Mouse (Mus musculus): ENCODE measurements around the gene Olfr104-ps. TPM values are rescaled to one million over a fixed set of nuclear protein-coding genes. Genes with fewer than 3 reads are reported as not detected.

The Olfr104-ps gene
- polyA plus RNA-seq (2012; rRNA removed; ENCODE audit: low replicate concordance): not detected in 2 replicates

DNA sequence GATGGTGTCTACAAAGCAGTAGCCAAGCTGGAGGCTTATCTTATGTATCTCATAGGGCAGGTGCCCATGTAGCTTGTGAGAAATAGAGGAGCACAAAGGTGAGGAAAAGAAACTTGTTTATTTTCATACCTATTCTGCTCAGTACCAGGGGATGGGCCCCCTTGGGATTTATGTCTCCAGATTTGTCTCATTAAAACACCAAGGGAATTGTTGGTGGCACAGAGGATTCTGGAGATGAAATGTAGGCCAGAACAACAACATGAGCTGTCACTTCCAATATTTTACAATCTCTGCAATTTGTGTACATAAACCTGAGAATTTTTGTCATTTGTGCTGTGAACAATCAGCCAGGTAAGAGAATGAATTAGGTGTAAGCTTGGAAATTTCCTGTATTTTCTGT, at the start of gene Olfr104-ps:
Gene Olfr104-ps, plus strand, starts transcription at position 301 of the 400 bp plus-strand sequence.

DNA sequence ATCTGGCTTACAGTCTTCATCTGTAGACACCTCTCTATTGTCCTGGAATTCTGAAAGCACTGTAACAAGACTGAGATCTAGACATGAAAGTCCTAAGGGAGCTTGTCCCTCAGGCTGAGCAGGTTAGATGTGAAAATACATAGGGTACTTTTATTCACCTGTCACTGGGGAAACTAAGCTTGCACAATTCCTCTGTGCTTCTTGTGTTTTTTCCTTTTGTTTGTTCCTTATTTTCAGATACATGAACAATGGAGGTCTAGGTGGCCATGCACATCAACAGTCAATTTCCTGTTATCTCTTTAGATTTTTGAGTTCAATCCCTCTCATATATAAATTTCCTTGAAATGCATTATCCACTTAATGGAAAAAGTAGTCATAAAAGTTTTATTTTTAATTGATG, 42.4 kb upstream of the Olfr104-ps start, which contains the start of gene Olfr102:
Gene Olfr102, minus strand, starts transcription at position 101 of the 400 bp plus-strand sequence.

DNA sequence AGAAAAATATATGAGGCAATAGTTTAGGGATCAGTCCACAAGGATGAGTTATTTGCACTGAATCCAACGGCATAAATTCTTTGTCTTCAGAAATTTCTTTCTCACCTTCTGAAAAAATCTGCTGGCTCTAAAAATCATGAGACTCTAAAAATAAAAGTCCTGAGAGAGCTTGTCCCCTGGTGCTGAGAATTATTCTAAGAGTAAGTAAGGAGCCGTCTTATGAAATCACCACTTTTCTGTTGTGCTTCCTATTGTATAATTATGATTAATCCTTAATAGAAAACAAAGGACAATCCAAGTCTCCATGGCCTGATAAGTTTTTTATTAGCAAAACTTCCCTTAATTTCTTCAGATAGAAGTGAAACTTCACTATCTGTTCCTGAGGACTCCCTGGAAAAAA, 19.8 kb upstream of the Olfr104-ps start, which contains the start of gene Olfr103:
Gene Olfr103, minus strand, starts transcription at position 101 of the 400 bp plus-strand sequence.

DNA sequence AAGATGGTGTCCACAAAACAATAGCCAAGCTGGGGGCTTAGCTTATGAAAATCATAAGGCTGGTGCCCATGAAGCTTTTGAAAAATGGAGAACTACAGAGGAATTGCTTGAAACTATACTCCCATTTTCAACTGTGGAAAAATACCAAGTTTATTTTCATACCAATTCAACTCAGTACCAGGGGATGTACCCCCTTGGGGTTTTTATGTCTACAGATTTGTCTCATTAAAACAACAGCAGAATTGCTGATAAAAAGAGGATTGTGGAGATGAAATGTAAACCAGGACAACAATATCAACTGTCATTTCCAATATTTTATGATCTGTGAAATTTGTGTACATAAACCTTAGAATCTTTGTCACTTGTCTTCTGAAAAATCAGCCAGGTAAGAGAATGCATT, 19.4 kb downstream of the Olfr104-ps start, which contains the start of gene Olfr105-ps:
Gene Olfr105-ps, plus strand, starts transcription at position 301 of the 400 bp plus-strand sequence.

DNA sequence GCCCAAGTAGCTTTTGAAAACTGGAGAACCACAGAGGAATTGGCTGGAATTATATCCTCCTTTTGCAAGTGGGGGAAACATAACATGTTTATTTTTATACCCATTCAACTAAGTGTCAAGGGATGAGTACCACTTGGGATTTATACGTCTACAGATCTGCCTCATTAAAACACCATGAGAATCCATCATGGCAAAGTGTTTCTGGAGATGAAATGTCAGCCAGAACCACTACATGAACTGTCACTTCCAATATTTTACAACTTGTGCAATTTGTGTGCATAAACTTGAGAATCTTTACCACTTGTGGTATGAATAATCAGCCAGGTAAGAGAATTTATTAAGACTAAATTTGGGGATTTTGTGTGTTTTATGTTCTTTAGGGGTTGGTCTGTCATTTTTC, 30.7 kb downstream of the Olfr104-ps start, which contains the start of gene Olfr106-ps:
Gene Olfr106-ps, plus strand, starts transcription at position 301 of the 400 bp plus-strand sequence.

DNA sequence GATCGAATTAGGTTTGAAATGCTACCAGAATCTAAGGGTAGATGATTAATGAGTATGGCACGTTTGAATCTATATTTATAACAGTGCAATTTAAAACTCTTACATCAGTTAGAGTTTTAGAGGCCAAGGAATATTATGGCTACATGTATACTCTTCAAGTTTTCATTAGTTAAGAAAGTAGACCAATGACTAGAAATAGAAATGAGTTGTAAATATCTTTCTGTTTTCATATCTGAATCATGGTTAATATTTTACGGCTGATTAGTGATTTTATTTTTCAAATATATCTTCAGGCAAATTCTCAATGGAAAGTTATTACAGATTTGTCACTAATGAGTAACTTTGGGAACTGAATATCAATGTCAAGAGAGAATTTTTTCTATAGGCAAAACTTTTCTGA, 39.5 kb downstream of the Olfr104-ps start, which contains the start of gene Olfr107:
Gene Olfr107, plus strand, starts transcription at position 301 of the 400 bp plus-strand sequence.

Other genes starting within 250 kb of the Olfr104-ps start
- not detected in 2 replicates for gene Olfr92, start 239.5 kb upstream of the Olfr104-ps start, polyA plus RNA-seq (2012; rRNA removed; ENCODE audit: low replicate concordance)
- not detected in 2 replicates for gene Olfr93, start 198.1 kb upstream of the Olfr104-ps start, polyA plus RNA-seq (2012; rRNA removed; ENCODE audit: low replicate concordance)
- 4.3 and 5.8 TPM in 2 replicates for gene Ubd, start 165.7 kb upstream of the Olfr104-ps start, polyA plus RNA-seq (2012; rRNA removed; ENCODE audit: low replicate concordance)
- gene Olfr94, start 158.6 kb upstream of the Olfr104-ps start, polyA plus RNA-seq (2012; rRNA removed; ENCODE audit: low replicate concordance): not detected in 2 replicates
- not detected in 2 replicates for gene Olfr95, start 146.5 kb upstream of the Olfr104-ps start, polyA plus RNA-seq (2012; rRNA removed; ENCODE audit: low replicate concordance)
- not detected in 2 replicates for gene Olfr96, start 139.4 kb upstream of the Olfr104-ps start, polyA plus RNA-seq (2012; rRNA removed; ENCODE audit: low replicate concordance)
- gene Olfr97, start 122.3 kb upstream of the Olfr104-ps start, polyA plus RNA-seq (2012; rRNA removed; ENCODE audit: low replicate concordance): not detected in 2 replicates
- gene Olfr98, start 95.8 kb upstream of the Olfr104-ps start, polyA plus RNA-seq (2012; rRNA removed; ENCODE audit: low replicate concordance): not detected in 2 replicates
- 16.8 and 24.2 TPM in 2 replicates for gene H2-M3, start 89.4 kb upstream of the Olfr104-ps start, polyA plus RNA-seq (2012; rRNA removed; ENCODE audit: low replicate concordance)
- gene Olfr99, start 76.1 kb upstream of the Olfr104-ps start, polyA plus RNA-seq (2012; rRNA removed; ENCODE audit: low replicate concordance): not detected in 2 replicates
- gene Olfr101, start 55.3 kb upstream of the Olfr104-ps start, polyA plus RNA-seq (2012; rRNA removed; ENCODE audit: low replicate concordance): not detected in 2 replicates
- not detected in 2 replicates for gene Olfr102, start 42.5 kb upstream of the Olfr104-ps start, polyA plus RNA-seq (2012; rRNA removed; ENCODE audit: low replicate concordance)
- not detected in 2 replicates for gene Olfr103, start 19.9 kb upstream of the Olfr104-ps start, polyA plus RNA-seq (2012; rRNA removed; ENCODE audit: low replicate concordance)
- not detected in 2 replicates for gene Olfr105-ps, start 19.5 kb downstream of the Olfr104-ps start, polyA plus RNA-seq (2012; rRNA removed; ENCODE audit: low replicate concordance)
- gene Olfr106-ps, start 30.8 kb downstream of the Olfr104-ps start, polyA plus RNA-seq (2012; rRNA removed; ENCODE audit: low replicate concordance): not detected in 2 replicates
- gene Olfr107, start 39.6 kb downstream of the Olfr104-ps start, polyA plus RNA-seq (2012; rRNA removed; ENCODE audit: low replicate concordance): not detected in 2 replicates
- gene Olfr108, start 85.9 kb downstream of the Olfr104-ps start, polyA plus RNA-seq (2012; rRNA removed; ENCODE audit: low replicate concordance): not detected in 2 replicates
- not detected in 2 replicates for gene Olfr109, start 99.3 kb downstream of the Olfr104-ps start, polyA plus RNA-seq (2012; rRNA removed; ENCODE audit: low replicate concordance)
- 13.9 and 17.2 TPM in 2 replicates for gene H2-M2, start 124.0 kb downstream of the Olfr104-ps start, polyA plus RNA-seq (2012; rRNA removed; ENCODE audit: low replicate concordance)
- gene Olfr110, start 132.9 kb downstream of the Olfr104-ps start, polyA plus RNA-seq (2012; rRNA removed; ENCODE audit: low replicate concordance): 0.19 and 0.23 TPM in 2 replicates
- 0.22 and 0.52 TPM in 2 replicates for gene Olfr111, start 148.4 kb downstream of the Olfr104-ps start, polyA plus RNA-seq (2012; rRNA removed; ENCODE audit: low replicate concordance)
- gene Olfr112, start 209.9 kb downstream of the Olfr104-ps start, polyA plus RNA-seq (2012; rRNA removed; ENCODE audit: low replicate concordance): not detected in 2 replicates
- gene Olfr113, start 218.1 kb downstream of the Olfr104-ps start, polyA plus RNA-seq (2012; rRNA removed; ENCODE audit: low replicate concordance): not detected in 2 replicates
- not detected in 2 replicates for gene Olfr114, start 233.2 kb downstream of the Olfr104-ps start, polyA plus RNA-seq (2012; rRNA removed; ENCODE audit: low replicate concordance)